Mouse (Mus musculus) embryonic stem cell, embryonic (primary cell): ENCODE measurements at regions not wholly inside any gene's neighbourhood (a gene's known extent, or its start where the extent isn't known, plus 50 kb on each side); places are given as distances from the start of the nearest gene placed in this dataset.

ENCODE experiments used
- CTCF ChIA-PET, 4 experiments: fragments of 300-600 bp in 2 of 4; fragments of 350-600 bp in 2 of 4; sonication (Branson Sonifier 250); formaldehyde crosslinking; loops; one replicate each; lab custom pipeline; 2022; ENCODE audit warnings: inconsistent platforms in 2 of 4; lab: Charles Lee
- POLR2A ChIA-PET, 4 experiments: fragments of 300-600 bp in 2 of 4; fragments of 350-600 bp in 2 of 4; sonication (Branson Sonifier 250); formaldehyde crosslinking; loops; one replicate each; lab custom pipeline; 2022; ENCODE audit warnings: antibody characterized with exemption in 4 of 4, inconsistent platforms in 1 of 4; lab: Charles Lee

- ChIA-PET POLR2A (no interaction called here), CTCF (no interaction called here)
Observed at GRCm38 (mm10) chrX:57711914-57712313, 208.4 kb upstream of the Gpr101 start.

DNA sequence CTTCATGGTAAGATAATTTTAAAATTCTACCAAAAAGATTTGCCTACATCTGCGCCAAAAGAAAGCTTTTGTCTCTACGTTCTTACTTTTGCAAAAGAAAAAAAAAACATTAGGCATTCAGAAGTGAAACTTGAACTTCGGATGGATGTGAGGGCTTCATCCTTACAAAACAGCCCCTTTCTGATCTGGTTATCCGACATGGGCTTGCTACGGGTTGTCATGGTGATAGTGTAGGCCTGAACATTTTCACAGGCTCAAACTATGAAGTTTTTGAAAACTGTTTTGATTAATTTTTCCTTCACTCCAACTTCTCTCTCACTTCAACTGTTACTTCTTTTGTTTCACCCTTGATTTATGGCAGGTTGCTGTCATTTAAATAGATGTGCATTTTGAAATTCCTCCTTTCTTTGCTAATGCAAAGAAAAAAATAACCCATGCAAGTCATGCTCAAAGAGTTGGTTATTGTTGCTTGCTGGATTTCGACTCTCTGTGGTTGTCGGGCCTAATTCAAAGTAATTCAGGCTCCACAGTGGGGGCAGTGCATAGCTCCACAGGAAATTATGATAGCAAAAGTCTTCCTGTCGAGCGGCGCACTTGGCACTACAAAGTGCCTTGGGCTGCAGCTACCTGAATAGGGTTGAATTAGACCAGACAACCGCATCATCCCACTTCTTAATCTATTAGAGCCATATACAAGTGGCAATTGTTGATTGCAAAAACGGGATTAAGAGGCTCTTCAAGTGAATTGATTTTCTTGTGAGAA is 205.7 kb upstream of the Gpr101 start:
- ChIA-PET POLR2A (no interaction called here), CTCF (no interaction called here)

DNA sequence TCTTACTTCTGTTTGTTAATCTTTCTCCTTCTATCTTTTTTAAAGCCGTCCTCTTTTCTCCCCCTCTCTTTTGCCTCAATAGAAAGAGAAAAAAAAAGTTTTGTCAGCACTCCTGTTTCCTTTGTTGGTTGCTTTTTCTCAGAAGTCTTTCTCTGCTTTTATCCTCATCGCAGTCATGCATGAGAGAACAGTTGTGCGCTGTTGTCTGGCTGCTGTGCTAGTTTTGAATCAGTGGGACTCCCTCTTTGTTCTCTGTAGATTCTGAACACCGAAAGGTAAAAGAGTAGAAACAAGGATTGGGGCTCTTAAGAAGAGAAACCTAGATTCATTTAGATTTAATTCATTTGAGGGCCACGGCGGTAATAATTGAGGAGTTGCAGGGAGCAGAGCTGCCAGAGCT is 204.9 kb upstream of the Gpr101 start:
- ChIA-PET CTCF (no interaction called here), POLR2A (no interaction called here)

DNA sequence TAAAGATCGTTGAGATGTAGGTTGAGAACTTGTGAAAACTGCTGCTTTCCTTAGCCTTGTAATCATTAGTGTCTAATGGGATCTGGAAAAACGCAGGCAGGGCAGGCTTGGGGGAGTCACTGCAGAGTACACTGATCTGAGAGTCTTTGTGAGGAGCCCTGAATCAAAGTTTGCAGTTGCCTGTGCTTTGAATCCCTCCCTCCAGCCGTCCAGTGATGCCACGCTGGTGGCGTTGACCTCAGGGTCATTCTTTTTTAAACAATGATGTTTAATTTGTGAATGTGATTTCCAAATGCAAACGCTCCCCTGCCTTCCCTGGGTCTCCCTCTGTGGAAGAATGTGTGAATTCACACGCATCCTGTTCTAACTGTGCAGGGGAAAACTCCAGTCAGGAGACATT is 204.4 kb upstream of the Gpr101 start:
- ChIA-PET CTCF (no interaction called here), POLR2A (no interaction called here)

DNA sequence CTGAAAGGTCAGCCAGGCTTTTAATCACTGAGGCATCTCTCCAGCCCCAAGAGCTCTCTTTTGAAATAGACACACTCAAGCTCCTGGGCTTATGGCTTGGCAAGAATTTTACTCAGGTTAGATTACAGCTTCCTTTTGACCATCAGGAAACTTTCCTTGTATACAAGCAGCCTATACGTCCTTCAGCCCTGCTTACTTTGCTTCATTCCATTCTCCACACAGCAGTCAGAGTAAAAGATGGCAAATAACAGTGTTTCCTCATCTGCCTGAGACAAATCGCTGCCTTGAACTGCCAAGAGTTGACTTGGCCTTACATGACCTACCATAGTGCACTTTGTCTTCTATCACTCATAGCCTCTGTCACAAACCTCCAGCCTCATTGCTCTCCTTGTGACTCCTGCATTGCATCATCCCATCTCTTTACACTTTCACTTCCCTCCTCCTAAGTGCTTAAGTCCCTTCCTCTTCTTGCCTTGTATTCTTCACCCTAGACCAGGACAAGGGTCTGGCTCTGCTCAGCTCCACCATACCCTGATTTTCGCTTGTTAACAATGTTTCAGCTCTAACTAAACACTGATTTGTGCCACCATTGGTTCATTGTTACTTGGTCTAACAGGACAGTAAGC is 203.2 kb upstream of the Gpr101 start:
- CTCF ChIA-PET, result no interaction called here
- POLR2A ChIA-PET, result no interaction called here

GRCm38 (mm10) chrX:57692506-57692905 is 188.9 kb upstream of the Gpr101 start:
- POLR2A ChIA-PET, result no interaction called here
- CTCF ChIA-PET, result no interaction called here

DNA sequence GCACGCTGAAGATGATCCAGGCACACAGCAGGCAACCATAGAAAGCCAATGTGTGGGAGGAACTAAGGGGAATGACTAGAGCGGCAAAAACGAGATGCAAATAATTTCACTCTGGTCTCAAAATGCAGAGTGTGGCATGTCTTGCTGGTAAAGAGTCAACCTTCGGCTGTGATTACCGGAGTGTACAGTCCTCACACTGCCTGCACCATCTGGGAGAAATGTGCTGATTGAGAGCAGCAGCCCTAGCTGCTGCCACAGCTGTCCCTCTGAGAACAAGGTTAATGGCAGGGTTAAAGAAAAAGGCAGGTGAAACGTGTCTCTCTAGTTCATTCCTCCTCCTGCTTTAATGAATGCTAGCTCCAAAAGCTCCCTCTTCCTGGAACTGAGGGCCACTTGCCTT is 173.2 kb upstream of the Gpr101 start:
- POLR2A ChIA-PET, result no interaction called here
- CTCF ChIA-PET, result no interaction called here

- CTCF ChIA-PET, result no interaction called here
- POLR2A ChIA-PET, result no interaction called here
Observed at GRCm38 (mm10) chrX:57674955-57675354, 171.4 kb upstream of the Gpr101 start.

- CTCF ChIA-PET, result no interaction called here
- POLR2A ChIA-PET, result no interaction called here
Observed at GRCm38 (mm10) chrX:57659571-57659970, 156.0 kb upstream of the Gpr101 start.

DNA sequence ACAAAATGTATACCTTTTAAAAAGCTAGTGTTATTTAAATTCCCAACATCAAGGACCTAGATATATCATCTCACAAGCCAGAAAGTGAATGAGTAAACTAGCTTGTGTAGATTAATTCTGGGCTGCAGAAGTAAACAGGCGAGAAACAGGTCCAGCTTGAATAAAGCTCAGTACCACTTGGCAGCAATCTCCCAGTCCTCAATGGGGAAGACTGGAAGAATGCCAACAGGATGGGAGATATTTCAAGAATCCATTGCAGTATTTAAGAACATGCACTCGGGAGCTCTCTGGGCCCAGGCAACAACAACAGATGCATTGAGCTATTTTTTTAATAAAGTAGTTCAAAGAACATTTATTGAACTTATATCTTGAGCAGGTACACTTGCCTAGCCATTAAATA is 152.5 kb upstream of the Gpr101 start:
- ChIA-PET CTCF (interaction anchor here in 1 of 4 experiments (0.5 kb wide), 1 partner anchor 465 kb away, joined by 4 read pairs; no protein-coding TSS in a partner anchor), POLR2A (no interaction called here)

GRCm38 (mm10) chrX:57655483-57655882 is 151.9 kb upstream of the Gpr101 start:
- ChIA-PET POLR2A (no interaction called here), CTCF (no interaction called here)
